Mouse (Mus musculus) kidney, adult 9 months (tissue): Measurements from ENCODE around the gene BC051142.
"Not testable (repeated sequence)": the region's sequence is repeated elsewhere in the genome, so short reads cannot be mapped to it uniquely, and the experiment has no call there.

ENCODE experiments used
- DNase-seq: peaks from one replicate; pipeline ENCODE4 v3.0.0; 2022

The BC051142 gene

DNA sequence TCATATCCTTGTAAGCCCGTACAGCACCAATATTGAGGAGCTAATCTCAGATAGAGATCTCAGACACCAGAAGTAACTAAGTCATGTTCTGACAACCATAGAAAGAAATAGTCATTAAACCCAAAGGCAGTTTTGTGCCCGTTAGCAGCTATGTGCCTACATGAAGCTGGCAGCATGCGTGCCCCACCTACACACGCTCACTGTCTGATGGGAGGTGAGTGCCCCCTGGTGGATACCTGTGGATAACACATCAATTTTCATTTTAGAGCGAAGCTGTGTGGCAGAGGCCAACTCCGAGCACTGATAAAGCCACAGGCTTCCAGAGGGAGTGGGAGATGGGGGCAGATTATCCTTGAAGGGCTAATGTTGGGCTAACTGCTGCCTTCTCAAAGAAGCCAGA is 12.5 kb downstream of the BC051142 start:
- peak; percentile 72 for DNase-seq

DNA sequence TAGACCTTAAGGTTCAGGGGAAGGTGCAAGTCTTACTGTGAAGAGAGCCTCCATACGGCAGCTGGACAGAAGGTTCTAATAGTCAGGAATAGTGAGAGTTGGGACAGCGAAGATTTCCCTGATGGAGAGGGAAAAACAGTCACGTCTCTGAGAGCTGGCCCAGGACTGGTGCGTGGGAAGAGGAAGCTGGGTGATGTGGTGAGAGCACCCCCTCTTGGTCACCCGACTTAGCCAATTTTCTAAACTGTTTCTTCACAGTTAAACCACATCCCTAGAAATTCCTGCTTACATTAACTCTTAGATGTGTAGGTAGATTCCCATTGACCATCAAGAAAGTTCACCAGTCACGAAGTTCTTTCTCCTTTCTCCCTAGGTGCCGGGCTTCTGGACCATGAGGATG is 21.4 kb downstream of the BC051142 start:
- DNase-seq: no peak

GRCm38 (mm10) chr17:34427597-34427996 is 29.0 kb downstream of the BC051142 start:
- DNase-seq: no peak

GRCm38 (mm10) chr17:34437120-34437519 is 38.5 kb downstream of the BC051142 start:
- no peak for DNase-seq

DNA sequence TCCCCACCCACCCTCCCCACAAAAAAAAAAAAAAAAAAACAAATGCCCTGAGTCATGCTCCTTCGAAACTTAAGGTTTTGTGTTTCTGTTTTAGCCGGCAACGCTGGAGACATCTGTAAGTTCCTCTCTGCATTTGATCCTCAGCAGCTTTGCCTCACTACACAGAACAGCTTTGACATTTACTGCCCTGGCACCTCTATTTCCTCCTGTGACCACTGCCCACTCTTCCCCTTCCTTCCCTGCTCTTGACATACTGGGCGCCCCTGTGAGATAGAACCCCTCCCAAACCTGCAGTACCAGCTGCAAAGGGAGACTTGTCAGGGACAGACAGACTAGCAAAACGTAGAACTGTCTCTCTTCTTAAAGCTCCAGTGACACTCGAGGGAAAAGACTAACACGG is 39.0 kb downstream of the BC051142 start:
- DNase-seq: no peak

DNA sequence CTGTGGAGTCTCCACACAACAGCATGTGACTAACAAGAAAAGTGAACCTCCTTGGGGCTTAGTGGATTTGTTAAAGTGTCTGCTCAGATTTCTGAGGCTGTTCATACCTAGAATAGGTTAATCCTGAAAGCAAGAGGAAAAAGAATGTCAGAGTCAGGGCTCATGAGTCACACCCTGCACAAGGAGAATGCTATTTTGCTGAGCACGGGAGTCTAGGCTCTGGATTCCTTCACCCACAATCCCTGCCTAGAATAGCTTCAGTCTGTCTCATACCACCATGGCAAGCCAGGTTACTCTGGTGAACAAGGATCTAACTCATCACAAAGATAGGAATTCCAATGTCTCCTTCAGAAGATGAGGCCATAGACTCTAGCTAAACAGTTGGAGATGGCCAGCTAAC is 40.0 kb downstream of the BC051142 start:
- DNase-seq: no peak

DNA sequence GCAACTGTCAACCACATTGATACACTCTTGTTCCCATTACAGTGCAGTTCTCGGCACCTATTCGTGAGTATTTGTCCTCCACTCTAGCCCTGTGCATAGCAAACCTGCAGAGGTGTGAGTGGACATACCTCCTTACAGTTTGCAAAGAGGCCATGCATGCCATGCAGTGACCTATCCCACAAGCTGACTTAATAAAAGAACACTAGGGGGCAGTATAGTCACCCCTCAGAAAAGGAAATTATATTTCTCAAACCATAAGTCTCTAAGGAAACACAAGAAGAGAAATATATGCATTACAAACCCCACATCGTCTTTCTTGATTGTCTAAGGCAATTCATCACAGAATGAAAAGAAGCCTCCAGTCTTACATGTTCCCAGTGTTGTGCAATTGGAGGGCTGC is 41.2 kb downstream of the BC051142 start:
- peak; percentile 18 for DNase-seq

- DNase-seq: no peak
Observed at GRCm38 (mm10) chr17:34441990-34442389, 43.4 kb downstream of the BC051142 start.

DNA sequence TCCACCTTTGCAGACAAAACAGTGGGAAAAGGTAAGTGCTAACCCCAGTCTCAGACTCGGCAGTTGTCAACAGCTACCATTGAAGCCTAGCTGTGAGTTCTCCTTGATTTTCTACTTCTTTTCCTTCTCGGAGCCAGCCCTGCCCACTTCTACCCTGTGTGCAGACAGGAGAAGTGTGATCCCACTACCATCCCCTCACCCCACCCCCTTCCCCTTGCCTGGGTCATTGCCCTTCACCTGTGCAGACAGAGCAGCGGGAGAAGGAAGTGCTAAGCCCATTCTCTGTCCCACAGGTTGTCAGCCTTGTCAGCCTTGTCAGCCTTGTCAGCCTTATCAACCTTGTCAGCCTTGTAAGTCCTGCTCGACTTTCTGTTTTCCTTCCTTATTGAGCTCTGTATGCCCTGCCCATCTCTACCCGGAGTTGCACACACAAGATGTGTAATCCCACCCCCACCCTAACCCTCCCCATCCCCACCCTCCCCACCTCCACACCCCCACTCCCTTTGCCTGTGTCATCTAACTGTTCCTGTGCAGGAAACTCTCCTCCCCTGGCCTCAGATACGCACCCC is 49.9 kb downstream of the BC051142 start:
- DNase-seq: no peak

- DNase-seq: no peak
Observed at GRCm38 (mm10) chr17:34457668-34458067, 59.0 kb downstream of the BC051142 start.

GRCm38 (mm10) chr17:34459255-34459654 is 60.6 kb downstream of the BC051142 start:
- DNase-seq: no peak

DNA sequence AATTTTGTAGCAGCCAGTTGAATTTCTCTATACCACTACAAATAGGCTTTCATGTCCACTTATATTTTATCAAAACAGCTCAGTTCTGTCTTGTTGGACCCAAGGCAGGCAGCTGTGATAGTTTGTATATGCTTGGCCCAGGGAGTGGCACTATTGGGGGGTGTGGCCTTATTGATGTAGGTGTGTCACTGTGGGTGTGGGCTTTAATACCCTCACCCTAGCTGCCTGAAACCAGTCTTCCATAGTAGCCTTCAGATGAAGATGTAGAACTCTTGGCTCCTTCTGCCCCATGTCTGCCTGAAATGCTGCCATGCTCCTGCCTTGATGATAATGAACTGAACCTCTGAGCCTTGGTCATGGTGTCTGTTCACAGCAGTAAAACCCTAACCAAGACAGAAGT is 67.3 kb downstream of the BC051142 start:
- DNase-seq: not testable (repeated sequence)

GRCm38 (mm10) chr17:34470491-34470890 is 71.9 kb downstream of the BC051142 start:
- DNase-seq: peak; percentile 3

GRCm38 (mm10) chr17:34475060-34475459 is 76.4 kb downstream of the BC051142 start:
- DNase-seq: no peak

GRCm38 (mm10) chr17:34476427-34476826 is 77.8 kb downstream of the BC051142 start:
- no peak for DNase-seq

- not testable (repeated sequence) for DNase-seq
Observed at GRCm38 (mm10) chr17:34477238-34478013, 78.8 kb downstream of the BC051142 start, which contains the start of gene Btnl4. Gene Btnl4 (minus strand): TSS chr17:34477318.

DNA sequence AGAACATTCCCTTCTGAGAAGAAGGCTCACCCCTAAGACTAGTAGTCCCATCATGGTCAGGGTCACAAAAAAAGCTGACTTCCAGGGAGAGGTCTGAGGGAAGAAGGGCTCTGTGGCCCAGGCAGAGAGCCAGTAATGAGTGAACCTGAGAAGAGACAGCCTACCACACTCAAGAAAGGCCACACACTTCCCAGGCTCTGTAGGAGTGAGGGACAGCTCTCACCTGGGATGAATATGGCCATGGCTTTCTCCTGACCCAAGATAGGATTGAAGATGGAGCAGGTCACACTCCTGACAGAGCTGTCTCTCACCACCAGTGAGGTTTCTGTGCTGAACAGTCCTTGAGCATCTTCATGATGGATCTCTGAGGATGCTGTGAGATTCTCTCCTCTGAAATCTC is 94.2 kb downstream of the BC051142 start:
- DNase-seq: no peak

GRCm38 (mm10) chr17:34495156-34495555 is 96.5 kb downstream of the BC051142 start:
- not testable (repeated sequence) for DNase-seq

DNA sequence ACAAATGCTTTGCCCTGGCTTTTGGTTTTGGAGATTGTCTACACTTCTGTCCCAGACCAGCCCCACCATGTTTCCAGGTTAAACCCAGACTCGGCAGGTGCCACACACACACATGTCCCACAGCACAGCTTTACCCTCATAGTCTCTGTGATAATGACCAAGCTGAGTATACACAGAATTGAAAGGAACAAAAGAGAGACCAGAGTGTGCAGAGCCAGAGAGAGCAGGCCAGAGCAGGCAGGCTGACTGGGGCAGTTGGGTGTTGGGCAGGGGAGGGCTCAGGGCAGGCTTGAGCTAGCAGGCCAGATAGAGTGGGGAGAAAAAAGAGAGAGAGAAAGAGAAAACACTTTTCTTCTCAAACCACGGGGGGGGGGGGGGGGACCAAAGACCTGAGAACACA is 97.9 kb downstream of the BC051142 start:
- no peak for DNase-seq

GRCm38 (mm10) chr17:34497319-34497718 is 98.7 kb downstream of the BC051142 start:
- not testable (repeated sequence) for DNase-seq

DNA sequence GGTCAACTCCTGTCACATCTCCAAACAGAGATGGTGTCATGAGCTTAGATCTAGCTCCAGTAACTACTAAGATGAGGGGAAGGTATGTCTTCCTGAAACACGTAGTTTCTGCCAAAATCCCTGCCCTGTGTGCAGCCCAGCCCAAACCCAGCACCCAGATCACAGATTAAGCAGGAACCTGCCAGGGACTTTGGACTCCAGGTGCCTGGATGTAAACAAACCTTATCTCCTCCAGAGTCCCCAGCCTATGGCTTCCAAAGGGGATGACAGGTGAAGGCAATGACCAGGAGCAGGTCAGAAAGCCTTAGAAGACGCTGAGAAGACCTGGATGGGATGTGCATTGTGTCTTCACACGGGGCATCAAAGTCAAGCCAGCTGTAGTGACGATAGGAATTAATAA is 99.1 kb downstream of the BC051142 start:
- not testable (repeated sequence) for DNase-seq

- DNase-seq: no peak
Observed at GRCm38 (mm10) chr17:34507591-34507990, 109.0 kb downstream of the BC051142 start.
